Mouse (Mus musculus) common myeloid progenitor, adult 5-6 weeks (primary cell): ENCODE measurements around the gene Fryl. TPM values are rescaled to one million over a fixed set of nuclear protein-coding genes. Genes with fewer than 3 reads are reported as not detected.

Experiments used
- ATAC-seq: replicated peaks from 2 replicates; pipeline ENCODE4 v1.8.0; 2016; ENCODE audit warnings: low read depth, mild to moderate bottlenecking, moderate TSS enrichment, inconsistent platforms; ENCODE audit not compliant: poor library complexity, severe bottlenecking
- total RNA-seq: library from RNA; stranded (forward); fragments of 200-1000, 187-1606 nt; gene quantifications from 2 replicates; pipeline ENCODE4 v1.2.3, GENCODE M21; 2017

The Fryl gene
- total RNA-seq, 1 experiment from 2014 or later, result 92.0 TPM

DNA sequence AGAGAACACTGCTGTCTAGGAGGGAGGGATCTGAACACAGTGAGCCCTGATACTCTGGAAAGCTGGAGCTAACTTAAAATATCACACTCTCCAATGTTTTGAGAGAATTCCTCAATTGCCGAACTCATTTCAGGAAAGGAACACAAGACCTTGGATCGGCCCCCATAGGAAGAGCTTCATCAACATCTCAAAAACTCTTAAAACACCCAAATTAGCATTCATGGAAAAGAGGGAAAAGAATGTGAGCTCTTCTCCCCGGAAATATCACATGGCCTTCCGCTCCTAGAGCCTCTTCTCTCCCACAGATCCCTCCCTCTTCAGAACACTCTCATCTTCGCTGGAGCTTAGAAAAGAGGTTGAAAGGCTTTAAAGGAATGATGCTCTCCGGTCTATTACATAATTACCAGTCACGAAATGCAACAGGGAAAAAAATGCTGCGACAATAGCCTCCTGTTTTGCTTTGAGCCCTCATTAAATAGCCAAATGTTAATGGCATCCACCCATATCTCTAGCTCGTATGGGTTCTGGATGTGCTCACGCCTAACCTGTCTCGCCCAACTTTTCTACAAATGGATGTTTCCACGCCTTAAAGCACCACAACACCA is 84.4 kb downstream of the Fryl start:
- no peak for ATAC-seq

DNA sequence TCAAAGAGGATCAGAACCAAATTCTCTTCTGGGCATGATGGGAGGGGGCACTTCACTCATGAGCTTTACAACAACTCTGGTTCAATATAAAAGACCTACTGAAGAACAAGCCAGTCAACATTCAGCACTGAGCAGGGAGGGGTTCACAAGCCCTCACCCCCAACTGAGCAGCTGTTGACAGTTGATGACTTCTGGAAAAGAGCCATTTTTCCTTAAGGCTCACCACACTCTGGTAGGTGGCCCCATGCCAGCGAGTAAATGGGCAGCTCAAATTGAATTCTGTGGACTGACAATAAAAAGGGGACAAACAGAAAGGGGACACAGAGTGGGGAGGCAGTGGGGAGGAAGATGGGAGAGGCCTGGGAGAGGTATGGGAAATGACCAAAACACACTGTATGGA is 85.2 kb downstream of the Fryl start:
- no peak for ATAC-seq

- ATAC-seq, result no peak
These were observed 87.6 kb downstream of the Fryl start for GRCm38 (mm10) chr5:73168769-73169272.

GRCm38 (mm10) chr5:73167976-73168768 is 88.2 kb downstream of the Fryl start:
- ATAC-seq, result no peak

DNA sequence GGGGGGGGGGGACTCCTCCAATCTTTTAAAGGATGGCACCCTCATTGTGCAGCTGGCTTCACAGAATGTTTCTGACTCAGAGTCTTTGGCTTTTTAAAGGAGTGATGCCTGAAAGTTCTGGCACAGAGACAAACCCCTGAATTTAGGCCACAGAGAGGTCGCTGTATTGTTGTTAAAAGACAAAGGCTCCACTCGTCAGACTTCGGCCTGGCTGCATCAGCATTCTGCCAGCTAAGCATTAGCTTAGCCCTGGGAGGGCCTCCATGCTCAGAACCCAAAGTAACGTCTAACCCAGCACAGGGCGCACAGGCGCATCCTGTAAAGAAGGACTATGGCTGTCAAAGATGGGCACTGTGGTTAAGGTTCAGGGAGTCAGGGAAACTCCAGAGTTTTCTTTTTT is 92.4 kb downstream of the Fryl start:
- no peak for ATAC-seq

GRCm38 (mm10) chr5:73162492-73162891 is 93.9 kb downstream of the Fryl start:
- ATAC-seq, result no peak

DNA sequence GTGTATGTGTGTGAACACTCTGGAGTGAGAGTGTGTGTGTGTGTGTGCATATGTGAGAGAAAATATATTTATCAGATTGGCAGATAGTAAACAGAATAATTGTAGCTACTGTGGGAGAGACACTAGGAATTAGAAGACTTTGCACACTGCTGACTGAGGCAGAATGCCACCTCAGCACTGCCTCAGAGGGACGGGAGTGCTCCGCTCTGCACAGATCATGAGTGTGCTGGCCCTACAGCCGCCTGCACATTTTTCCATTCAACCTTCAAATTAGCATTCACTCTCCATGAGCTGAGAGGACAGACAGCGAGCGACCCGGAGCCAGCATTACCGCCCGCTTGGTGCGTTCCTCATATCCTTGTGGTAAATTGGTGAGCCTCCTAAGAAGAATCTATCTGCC is 96.0 kb downstream of the Fryl start:
- no peak for ATAC-seq

DNA sequence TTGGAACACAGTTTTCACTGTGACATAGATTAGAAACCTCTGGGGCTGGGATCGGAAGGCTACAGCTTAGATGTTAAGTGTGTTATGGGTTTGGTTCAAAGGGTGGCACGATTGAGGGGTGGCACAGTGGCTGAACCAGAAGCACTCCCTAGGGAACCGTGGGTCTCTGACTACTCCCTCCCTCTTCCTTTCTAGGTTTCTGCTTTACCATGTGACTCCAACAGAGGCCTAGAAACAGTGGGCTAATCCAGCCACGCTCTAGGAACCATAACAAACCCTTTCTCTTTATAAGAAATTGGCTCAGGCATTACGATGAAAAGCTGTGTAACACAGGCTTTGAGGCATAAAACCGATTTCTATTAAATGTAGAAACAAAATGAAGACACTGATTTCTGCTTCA is 98.9 kb downstream of the Fryl start:
- ATAC-seq, result no peak

DNA sequence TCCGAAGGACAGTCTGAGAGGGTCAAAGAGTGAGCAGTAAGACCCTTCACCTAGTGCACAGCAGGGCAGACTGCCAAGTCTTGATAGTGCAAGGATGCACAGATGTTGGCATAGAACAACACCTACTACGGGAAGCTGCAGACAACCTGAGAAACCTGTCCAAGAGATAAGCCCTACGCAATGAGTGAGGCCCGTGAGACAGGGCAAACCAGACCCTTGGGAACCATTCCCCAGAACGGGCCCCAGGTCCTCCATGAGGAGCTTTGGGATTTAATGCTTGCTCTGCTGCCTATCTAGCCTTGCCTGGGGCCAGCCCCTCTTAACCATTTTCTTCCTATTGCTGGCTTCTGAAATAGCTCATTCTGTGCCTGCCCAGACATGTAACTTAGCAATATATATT is 99.4 kb downstream of the Fryl start:
- no peak for ATAC-seq

DNA sequence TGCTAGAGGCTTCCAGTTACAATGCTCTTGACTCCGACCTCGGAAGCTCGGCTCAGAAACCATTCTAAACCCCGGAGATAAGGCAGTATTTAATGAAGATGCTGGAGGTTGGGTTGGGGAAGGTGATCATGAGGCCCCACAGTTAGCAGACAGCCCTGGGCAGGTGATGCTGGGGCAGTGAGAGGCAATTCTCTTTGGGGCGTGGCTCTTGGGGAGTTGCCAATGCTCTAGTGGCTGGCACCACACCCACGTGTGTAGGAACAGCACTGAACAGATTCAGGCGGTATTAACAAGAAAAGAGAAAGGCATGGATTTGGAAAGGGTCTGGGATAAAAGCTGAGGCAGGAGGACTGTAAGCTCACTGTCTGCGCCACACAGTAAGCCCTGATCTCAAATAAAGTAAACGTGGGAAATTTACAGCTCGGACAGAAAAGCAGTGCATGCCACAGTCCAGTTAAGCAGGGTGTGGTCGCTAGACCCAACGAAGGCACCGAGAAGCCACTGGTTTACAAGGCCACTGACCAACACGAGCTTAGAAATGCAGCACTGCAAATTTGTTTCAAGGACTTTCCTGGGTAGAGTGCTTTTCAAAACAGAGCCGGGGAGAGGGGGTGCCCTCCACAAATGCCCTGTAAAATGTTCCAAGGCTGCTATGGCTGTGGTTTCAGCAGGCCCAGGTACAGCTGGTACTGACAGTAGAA is 100.0 kb downstream of the Fryl start:
- ATAC-seq, result no peak

DNA sequence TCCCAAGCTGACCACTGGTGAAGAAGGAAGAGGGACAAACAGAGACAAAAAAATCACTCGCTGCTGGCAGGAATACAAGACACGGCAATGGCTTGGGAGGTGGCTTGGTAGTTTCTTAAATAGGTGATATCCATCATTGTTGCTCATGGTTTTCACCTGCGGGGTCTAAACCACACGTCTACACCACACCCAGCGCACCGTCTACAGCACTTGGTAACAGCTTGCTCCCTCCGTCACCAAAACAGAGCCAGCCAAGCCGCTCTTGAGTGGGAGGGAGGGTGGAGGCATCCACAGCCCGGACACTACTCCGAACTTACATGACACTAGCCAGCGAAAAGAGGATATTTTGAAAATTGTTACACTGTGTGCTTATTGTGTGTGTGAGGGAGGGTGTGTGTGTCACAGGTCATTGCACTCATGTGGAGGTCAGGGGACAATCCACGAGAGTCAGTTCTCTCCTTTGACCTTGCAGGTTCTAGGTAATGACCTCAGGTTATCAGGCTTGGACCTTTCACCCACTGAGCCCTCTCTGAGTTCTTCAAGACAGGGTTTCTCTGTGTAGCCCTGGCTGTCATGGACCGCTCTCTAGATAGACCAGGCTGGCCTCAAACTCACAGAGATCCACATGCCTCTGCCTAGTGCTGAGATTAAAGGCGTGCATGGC is 102.5 kb downstream of the Fryl start:
- no peak for ATAC-seq

DNA sequence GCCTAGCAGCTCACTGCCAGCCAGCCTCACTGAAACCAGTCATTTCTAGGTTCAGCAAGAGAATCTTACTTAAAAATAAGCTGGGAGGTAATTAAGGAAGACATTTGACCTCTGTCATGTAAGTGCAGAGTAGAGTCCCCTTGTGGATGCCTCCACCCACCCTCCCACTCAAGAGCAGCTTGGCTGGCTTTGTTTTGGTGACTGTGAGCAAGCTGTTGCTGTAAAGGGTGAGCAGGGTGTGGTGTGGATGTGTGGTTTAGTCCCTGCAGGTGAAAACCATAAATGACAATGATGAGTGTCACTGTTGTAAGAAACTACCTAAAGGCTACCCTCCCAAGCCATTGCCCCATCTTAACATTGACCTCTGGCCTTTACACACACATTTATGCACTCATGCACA is 104.2 kb downstream of the Fryl start:
- no peak for ATAC-seq

DNA sequence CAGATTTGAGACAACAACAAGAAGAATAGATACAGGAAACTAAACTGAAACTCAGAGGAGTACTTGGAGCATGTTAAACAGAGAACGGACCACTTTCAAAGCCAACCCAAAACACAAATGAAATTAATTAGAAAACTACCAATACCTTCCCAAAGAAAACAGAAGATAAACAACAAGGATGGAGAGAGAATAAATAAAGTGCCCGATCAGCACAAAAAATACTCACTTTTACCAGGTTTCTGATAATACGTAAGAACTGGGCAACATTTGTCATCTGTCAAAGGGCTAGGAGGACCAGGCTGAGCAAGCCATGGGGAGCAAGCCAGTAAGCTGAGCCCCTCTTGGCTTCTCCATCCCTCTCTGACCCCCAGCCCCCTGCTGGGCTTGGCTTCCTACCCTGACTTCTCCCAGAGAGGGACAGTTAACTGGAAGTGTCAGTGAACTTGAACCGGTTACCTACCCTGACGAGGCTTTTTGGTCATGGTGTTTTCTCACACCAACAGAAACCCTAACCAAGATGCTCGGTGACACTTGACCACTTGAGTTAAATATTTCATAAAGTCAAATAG is 105.5 kb downstream of the Fryl start:
- ATAC-seq, result no peak

DNA sequence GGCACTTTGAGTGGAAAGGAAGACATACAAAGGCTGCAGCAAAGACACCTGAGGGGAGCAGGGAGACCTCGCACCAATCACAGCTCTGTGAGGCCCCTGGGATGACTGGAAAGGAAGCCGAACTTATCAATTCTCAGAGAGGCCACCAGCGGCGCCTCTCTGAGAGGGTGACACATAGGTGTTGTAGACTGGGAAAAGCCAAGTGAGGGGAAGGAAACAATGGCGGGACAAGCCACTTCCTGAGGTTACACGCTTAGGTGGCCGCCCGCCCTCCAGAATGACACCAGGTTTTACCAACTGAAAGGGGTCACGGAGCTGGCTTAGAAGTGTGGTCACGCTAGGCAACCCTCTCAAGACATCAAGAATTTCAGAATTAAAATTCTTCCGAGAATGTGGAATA is 111.4 kb downstream of the Fryl start:
- ATAC-seq, result 0 out of 2 replicates have a peak, but pooled peaks have one; percentile 18

DNA sequence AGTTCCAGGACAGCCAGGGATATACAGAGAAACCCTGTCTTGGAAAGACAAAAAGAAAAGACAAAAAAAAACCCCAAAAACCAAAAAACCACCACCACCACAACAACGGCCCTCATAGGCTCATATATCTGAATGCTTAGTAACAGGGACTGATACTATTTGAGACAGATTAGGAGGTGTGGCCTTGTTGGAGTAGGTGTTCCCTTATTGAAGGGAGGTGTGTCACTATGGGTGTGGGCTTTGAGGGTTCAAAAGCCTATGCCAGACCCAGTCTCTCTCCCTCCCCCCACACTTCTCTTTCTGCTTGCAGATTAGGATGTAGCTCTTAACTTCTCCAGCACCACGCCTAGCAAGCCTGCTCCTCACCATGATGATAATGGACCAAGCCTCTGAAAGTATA is 114.7 kb downstream of the Fryl start:
- ATAC-seq, result peak; percentile 58

DNA sequence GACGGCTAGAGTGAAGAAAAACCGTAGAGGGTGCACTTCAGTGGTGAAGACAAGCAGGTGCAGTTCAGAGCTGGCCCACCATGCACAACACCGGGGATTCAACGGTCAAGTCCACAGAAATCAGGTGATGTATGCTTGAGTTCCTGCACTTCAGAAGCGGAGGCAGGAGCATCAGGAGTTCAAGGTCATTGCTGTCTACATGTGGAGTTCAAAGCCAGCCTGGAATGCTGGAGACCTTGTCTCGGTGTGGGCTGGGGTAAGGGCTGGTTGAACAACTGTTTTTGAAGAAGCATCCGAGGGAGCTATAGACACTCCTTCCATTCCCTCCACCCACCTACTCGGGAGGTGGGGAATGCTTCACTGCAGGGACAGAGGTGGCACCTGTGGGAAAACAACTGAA is 115.3 kb downstream of the Fryl start:
- ATAC-seq, result no peak

DNA sequence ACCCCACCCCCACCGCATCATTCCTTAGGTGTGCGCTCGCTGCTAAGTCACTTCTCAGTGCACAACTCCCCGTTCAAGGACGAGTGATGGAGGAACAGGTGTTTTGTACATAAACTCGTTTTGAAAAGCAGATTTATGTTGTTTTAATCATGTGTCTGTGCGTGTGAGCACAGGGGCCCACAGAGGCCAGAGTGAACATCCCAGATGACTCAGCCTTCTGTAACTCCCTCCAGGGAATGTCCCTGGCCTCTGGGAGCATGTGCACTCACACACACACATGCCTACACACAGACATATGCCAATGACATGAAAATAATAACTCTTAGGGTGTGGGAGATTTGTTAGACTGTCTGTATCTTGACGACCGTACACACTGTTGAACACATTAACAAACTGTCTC is 118.9 kb downstream of the Fryl start:
- ATAC-seq, result no peak

DNA sequence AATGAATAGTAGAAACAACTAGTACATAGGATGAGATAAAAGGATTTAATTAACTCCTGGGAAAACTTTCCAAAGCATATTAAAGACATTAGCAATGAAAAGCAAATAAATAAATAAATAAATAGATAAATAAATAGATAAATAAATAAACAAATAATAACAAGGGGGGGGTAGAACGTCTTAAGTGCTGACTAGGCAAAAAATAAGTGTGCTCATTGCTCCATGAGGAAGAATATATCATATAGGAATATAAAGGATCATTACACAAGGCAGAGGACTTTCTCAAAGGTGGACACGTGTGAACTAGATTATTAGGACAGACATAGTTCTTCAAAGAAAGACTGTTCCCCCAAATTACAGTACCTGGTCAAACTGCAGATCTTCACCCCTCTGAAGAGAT is 120.5 kb downstream of the Fryl start:
- no peak for ATAC-seq

DNA sequence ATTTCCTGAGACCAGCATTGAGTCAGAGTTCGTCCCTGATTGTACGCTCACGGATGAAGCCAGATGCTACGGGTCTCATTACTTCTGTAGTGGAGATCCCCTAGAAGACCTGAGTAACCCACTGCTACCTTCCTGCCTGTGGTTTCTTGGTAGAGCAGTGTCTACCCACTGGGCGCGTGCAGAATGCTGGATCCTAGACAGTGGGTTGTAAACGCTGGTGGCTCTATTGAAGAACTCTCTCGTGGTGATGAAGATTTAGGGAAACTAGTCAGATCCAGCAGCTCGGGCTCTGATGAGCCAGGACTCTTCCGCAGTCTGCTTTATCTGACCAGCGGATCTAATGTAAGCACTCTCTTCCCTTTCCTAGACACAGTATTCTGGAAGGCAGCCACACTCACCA is 121.3 kb downstream of the Fryl start:
- no peak for ATAC-seq

GRCm38 (mm10) chr5:73133833-73134185 is 122.6 kb downstream of the Fryl start:
- ATAC-seq, result peak; percentile 84
